Mouse (Mus musculus): ENCODE measurements around the gene Ror1. TPM values are rescaled to one million over a fixed set of nuclear protein-coding genes. Genes with fewer than 3 reads are reported as not detected.

Gene Ror1
- total and polyA plus RNA-seq, 2 experiments from 2014 or later, result 0.80 to 2.4 TPM

DNA sequence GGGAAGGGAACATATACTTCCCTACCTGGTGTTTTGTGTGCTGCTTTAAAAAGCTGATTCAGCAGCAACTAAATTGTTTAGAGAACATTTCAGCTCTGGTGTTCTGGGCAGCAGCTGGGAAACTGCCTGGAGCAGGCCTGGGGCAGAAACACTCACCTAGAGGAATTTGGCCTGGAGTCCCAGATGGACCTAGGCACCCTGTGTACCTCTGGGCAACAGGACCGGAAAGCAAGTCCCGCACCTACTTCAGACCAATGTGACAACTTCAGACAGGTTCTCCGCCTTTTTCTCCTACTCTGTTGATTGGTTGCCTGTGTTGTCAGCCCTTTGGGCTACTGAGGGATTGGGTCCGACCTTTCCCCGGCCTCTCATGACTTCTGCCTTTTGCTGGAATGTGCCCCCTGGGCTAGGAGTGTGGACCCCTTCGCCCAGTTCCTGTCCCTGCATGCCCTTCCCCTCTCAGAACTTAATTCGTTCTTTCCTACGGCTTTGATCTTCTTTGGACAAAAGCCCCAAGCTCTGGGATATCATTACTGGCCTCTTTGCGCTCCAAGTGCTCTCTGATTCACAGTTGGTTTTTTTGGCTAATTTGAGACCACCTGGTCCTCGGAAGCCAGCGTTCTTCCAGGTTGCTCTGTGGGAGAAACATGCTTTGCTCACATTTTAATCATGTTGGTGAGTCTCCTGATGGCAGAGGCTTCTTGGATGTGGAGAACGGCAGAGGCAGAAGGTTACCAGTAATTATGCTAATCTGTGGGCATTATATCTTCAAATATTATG, 31.1 kb downstream of the Ror1 start:
- H3K9ac ChIP-seq, result no peak overlapping the region
- no peaks in the 10 kb centered on the region for H3K27me3 ChIP-seq (ENCODE audit: insufficient read depth, low read length)
- H3K36me3 ChIP-seq (ENCODE audit: insufficient read depth), result no peaks in the 10 kb centered on the region
- no peak overlapping the region for H3K4me3 ChIP-seq (ENCODE audit: low read depth, low read length)
- TF ChIP-seq CTCF (IDR thresholded peaks at IDR 0.05; ENCODE audit: low read depth), result no peak
- no peak overlapping the region for H3K27ac ChIP-seq (ENCODE audit: low read depth, low read length)
- H3K4me1 ChIP-seq (ENCODE audit: insufficient read depth), result no peaks in the 10 kb centered on the region
- H3K4me2 ChIP-seq (ENCODE audit: low read depth), result no peak overlapping the region
- no peak for DNase-seq
- H3K9me3 ChIP-seq (ENCODE audit: low read length), result no peaks in the 10 kb centered on the region
- WGBS, result 38% methylated on average over 12 of the region's 12 CpGs
- ATAC-seq, result no peak

GRCm38 (mm10) chr4:100128026-100128922, 32.7 kb downstream of the Ror1 start:
- Histone ChIP-seq H3K27me3 (ENCODE audit: insufficient read depth, low read length) (no peaks in the 10 kb centered on the region), H3K9ac (no peak overlapping the region), H3K4me1 (ENCODE audit: insufficient read depth) (no peaks in the 10 kb centered on the region), H3K4me3 (ENCODE audit: low read depth, low read length) (no peak overlapping the region), H3K36me3 (ENCODE audit: insufficient read depth) (no peaks in the 10 kb centered on the region), H3K27ac (ENCODE audit: low read depth, low read length) (no peak overlapping the region), H3K4me2 (ENCODE audit: low read depth) (no peak overlapping the region), H3K9me3 (ENCODE audit: low read length) (no peaks in the 10 kb centered on the region)
- 80% methylated on average over 12 of the region's 12 CpGs for WGBS
- no peak for TF ChIP-seq CTCF (IDR thresholded peaks at IDR 0.05; ENCODE audit: low read depth)
- DNase-seq (no peak), ATAC-seq (no peak)

DNA sequence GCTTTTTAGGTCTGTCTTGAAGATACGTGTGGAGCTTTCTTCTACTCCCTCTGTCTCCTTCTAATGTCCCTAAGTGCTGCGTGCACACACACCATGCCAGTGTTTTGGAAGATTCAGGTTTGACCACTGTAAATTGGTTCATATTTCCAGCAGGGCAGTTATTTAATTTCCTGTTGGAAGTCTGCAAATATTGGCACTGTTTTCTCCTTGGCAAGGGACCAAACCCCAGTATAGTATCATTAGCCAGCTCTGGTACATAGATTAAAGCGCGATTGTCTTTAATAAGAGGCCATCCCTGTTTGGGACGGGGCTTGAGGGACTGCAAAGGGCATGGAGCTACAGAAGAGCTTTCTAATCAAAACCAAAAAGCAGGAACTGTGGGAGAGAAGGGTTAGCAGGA, 33.6 kb downstream of the Ror1 start:
- WGBS, result 39% methylated on average over 5 of the region's 5 CpGs
- H3K27ac ChIP-seq (ENCODE audit: low read depth, low read length), result no peak overlapping the region
- DNase-seq (no peak), ATAC-seq (no peak)
- H3K4me3 ChIP-seq (ENCODE audit: low read depth, low read length), result no peak overlapping the region
- H3K4me1 ChIP-seq (ENCODE audit: insufficient read depth), result no peaks in the 10 kb centered on the region
- no peak overlapping the region for H3K4me2 ChIP-seq (ENCODE audit: low read depth)
- H3K27me3 ChIP-seq (ENCODE audit: insufficient read depth, low read length), result no peaks in the 10 kb centered on the region
- no peak overlapping the region for H3K9ac ChIP-seq
- H3K9me3 ChIP-seq (ENCODE audit: low read length), result no peaks in the 10 kb centered on the region
- H3K36me3 ChIP-seq (ENCODE audit: insufficient read depth), result no peaks in the 10 kb centered on the region
- TF ChIP-seq CTCF (IDR thresholded peaks at IDR 0.05; ENCODE audit: low read depth), result no peak

GRCm38 (mm10) chr4:100130771-100131475, 35.3 kb downstream of the Ror1 start:
- H3K4me1 ChIP-seq (ENCODE audit: insufficient read depth), result no peaks in the 10 kb centered on the region
- no peak overlapping the region for H3K4me3 ChIP-seq (ENCODE audit: low read depth, low read length)
- no peaks in the 10 kb centered on the region for H3K27me3 ChIP-seq (ENCODE audit: insufficient read depth, low read length)
- ATAC-seq, result no peak
- WGBS, result 74% methylated on average over 3 of the region's 3 CpGs
- no peak overlapping the region for H3K27ac ChIP-seq (ENCODE audit: low read depth, low read length)
- H3K36me3 ChIP-seq (ENCODE audit: insufficient read depth), result no peaks in the 10 kb centered on the region
- no peaks in the 10 kb centered on the region for H3K9me3 ChIP-seq (ENCODE audit: low read length)
- no peak overlapping the region for H3K9ac ChIP-seq
- no peak overlapping the region for H3K4me2 ChIP-seq (ENCODE audit: low read depth)
- DNase-seq, result no peak
- TF ChIP-seq CTCF (IDR thresholded peaks at IDR 0.05; ENCODE audit: low read depth), result no peak

- no peaks in the 10 kb centered on the region for H3K27me3 ChIP-seq (ENCODE audit: insufficient read depth, low read length)
- TF ChIP-seq CTCF (IDR thresholded peaks at IDR 0.05; ENCODE audit: low read depth), result no peak
- H3K9me3 ChIP-seq (ENCODE audit: low read length), result no peaks in the 10 kb centered on the region
- ATAC-seq, result no peak
- no peaks in the 10 kb centered on the region for H3K4me1 ChIP-seq (ENCODE audit: insufficient read depth)
- H3K27ac ChIP-seq (ENCODE audit: low read depth, low read length), result no peak overlapping the region
- no peak overlapping the region for H3K4me3 ChIP-seq (ENCODE audit: low read depth, low read length)
- no peak overlapping the region for H3K4me2 ChIP-seq (ENCODE audit: low read depth)
- no peak for DNase-seq
- H3K9ac ChIP-seq, result no peak overlapping the region
- 91% methylated on average over 2 of the region's 2 CpGs for WGBS
- H3K36me3 ChIP-seq (ENCODE audit: insufficient read depth), result no peaks in the 10 kb centered on the region
Measured at GRCm38 (mm10) chr4:100131488-100131887, 35.9 kb downstream of the Ror1 start.

DNA sequence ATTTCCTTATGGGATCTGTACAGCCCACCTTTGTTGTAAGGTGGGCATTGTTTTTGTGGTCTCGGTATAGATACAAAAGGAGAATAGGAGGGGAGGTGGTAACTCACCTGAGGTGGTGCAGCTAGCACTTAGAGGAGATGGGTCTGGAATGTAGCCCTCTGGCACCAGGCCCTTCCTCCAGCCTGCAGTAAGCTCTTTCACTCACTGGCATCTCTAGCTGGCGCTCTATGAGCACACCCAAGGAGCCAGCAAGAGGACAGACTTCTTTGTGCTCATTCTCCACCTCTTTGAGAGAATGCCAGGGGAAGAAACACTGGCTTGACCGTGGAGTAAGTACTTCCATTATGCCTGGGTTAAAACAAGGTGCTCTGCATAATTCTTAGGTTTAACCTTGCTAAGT, 36.7 kb downstream of the Ror1 start:
- H3K4me1 ChIP-seq (ENCODE audit: insufficient read depth), result no peaks in the 10 kb centered on the region
- no peak overlapping the region for H3K4me2 ChIP-seq (ENCODE audit: low read depth)
- no peak overlapping the region for H3K27ac ChIP-seq (ENCODE audit: low read depth, low read length)
- ATAC-seq, result no peak
- H3K36me3 ChIP-seq (ENCODE audit: insufficient read depth), result no peaks in the 10 kb centered on the region
- H3K9ac ChIP-seq, result no peak overlapping the region
- no peak for DNase-seq
- TF ChIP-seq CTCF (IDR thresholded peaks at IDR 0.05; ENCODE audit: low read depth), result no peak
- H3K9me3 ChIP-seq (ENCODE audit: low read length), result no peaks in the 10 kb centered on the region
- H3K4me3 ChIP-seq (ENCODE audit: low read depth, low read length), result no peak overlapping the region
- 72% methylated on average over 3 of the region's 3 CpGs for WGBS
- H3K27me3 ChIP-seq (ENCODE audit: insufficient read depth, low read length), result no peaks in the 10 kb centered on the region
